Mouse (Mus musculus) cerebellum, postnatal 25 days (tissue): ENCODE results near the gene Rell1.

Experiments
- DNase-seq, 2 experiments: peaks; one replicate each; pipeline ENCODE4 v3.0.0; 2021; ENCODE audit warnings: mixed read lengths in 2 of 2

Rell1 gene

DNA sequence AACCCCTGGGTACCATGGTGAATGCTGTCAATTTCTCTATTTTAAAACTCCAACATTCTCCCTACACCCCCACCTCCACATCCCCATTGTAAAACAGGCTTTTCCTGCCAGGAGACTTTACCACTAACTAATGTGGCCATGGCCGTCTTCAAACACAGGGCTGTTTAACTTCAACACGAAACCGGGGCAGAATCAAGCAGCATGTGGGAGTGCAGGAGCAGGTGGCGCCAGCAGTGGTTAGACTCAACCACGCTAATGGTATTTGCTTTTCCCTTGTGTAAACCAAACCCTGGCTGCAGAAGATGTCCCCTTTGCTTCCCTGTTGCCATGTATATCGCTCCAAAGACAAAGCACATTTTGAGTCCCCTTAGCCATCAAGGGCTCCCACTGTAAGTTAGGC, 76.8 kb downstream of the Rell1 start:
- no peak for DNase-seq

DNA sequence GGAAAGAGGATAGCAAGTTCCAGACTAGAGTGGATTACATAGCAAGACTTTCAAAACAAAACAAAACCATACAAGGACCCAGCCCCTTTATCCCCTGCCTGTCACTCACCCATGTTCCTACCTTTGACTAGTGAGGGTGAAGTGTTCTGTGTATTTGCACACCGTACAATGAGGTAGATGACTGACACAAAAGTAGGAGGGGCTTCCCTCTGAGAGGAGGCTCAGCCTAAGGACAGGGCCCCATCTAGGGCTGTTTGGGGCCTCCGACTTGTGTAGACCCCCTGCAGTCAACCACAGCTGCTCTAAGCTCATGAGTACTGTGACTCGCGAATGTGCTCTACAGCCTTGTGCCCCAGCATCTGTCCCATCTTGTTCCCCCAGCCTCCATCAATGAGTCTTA, 77.5 kb downstream of the Rell1 start:
- DNase-seq: no peak

DNA sequence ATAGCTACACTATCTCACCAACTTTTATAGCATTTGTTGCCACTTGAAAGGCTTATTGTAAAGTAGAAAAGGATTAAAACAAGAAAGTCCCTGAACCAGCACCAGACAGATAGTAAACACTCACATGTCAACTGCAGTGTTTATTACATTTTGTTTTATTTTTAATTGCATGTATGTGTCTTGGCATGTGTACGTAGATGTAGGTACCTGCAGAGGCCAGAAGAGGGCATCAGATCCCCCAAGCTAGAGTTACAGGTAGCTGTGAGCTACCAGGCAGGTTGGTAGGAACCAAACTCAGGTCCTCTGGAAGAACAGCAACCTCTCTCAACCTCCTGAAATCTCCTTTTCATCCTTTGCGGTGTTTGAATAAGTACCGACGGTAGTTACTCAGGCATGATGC, 81.6 kb downstream of the Rell1 start:
- DNase-seq: no peak

DNA sequence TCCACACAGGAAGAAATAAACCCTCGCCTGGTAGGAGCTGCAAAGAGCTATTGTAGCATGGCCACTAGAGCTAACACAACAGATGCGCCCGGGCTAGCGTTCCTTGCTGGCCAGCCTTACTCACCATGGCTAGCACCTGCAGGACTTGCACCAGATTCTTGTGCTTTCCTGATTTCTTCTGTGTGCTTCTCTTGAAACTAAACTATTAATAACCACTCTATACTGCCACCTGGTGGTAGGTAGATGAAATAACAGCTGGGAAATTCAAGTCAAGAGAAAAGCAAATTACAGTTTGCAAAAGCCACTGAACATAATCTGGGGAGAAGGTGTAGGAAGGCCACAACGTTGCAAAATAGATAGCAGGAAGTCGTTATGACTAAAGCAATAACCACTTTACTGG, 82.0 kb downstream of the Rell1 start:
- DNase-seq: peak; percentile 15

DNA sequence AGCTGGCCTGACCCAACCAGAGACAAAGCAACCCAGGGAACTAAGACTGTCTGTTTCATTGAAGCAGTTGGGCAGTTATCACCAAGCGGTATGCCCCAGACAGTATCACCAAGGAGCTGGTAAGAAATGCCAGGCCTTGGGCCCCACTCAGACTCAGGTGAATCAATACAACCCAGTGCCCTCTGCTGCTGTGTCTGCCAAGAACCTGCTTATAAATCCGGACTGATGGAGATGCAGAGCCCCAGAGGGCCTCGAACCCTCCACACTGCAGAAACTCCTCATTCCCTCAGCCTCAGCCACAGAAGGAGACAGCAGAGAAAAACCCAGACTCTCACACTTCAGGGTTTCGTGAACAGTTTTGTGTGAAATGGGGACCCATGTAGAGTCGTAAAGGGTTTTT, 82.4 kb downstream of the Rell1 start:
- no peak for DNase-seq

DNA sequence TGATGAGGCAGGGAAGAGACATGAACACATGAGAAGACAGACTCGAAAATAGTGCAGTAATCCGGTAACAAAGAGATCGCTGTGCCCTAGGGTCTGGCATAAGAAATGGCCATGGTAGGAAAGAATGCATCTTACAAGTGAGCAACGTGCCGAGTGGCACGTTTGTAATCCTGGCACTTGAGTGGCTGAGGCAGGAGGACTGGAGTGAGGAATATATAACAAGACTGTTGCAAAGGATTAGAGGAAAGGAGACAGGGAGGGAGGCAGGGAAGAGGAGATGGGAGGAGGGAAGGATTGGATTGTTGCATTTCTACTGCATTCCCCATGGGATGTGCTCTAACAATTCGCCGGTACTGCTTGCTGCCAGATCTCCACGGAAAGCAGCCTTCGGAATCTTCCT, 89.7 kb downstream of the Rell1 start:
- no peak for DNase-seq

DNA sequence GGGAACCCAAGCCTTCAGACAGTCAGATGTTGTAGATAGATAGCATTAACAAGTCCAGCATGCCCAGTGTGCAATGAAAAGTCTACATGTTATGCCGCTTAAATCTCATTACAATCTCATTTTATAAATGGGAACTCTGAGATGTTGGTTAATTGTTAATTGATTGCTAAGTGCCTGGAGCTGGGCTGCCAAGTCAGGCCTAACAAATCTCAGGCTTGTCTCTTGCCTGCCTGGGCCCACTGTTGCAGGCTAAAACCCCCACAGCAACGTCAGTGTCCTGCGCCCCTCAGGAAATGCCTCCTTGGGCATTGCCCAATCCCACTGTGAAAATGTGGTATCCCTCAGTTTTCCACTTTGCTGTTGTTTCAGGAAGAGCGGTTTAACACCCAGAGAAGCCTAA, 92.6 kb downstream of the Rell1 start:
- no peak for DNase-seq

DNA sequence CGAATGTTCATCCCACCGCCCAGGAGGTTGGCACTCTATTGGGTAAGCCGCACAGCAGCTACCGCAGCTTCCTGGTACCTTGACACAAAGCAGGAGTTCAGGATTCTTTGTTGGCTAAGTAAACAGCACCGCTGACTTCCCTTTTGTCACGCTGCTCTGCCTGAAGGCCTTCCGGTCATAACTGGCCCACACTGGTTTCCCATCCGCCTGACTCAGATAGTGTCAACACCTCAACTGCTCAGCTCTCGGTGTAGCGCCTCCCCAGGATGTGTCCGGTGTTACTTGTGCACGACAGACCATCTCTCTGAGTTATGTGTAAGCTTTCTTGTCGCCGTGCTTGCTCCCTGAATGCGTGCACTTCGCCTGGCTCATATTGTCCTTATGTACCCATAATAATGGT, 93.8 kb downstream of the Rell1 start:
- DNase-seq: no peak

DNA sequence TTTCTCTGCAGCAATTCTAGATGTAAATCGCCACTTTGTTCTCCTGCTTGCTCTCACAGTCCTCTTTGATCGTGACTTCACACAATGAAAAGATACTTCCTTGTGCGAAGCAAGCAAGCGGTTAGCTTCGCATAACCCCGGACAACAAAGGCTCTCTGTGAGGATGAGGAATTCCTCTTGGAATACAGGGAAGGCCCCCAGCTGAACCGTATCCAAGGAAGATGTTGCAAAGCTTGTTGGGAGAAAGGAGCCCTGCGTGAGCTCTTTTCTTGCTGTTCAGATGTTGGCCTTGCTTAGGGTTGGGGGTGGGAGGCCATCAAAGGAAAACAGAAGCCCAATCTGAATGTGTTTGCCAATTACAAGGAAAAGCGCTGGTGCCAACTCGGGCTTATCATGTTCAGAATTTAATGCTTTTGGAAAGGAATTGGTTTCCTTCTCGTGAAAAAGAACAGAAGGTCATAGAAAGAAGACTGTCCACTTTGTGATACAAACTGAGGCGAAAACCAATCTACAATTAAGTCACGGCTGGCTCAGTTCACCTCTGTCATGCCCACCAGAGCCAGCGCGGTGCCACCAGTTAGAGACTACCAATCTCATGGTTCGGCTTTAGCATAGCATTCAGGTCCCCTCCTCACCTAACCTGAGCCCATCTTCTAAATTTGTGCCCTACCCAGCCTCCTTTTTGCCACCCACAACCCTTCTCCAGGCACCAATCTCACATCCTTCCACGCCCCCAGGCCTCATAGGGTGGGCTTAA, 96.3 kb downstream of the Rell1 start:
- peak in 1 of 2 experiments; percentile 15 for DNase-seq

DNA sequence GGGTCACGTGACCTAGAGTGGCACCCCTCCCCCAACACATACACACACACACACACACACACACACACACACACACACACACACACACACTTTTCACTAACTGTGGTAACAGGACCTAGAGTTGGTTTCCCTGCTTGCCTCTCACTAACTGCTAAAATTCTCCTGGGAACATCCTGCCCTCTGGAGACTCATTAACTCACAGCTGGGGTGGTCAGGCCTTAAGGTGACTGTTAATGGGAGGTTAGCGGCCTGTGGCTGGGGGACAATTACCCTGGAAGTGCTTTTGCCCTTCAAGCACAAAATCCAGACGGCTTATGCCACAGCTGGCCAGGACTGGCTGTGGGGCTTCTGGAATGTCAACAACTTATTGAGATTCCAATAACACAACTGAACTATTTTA, 101.3 kb downstream of the Rell1 start:
- no peak for DNase-seq

DNA sequence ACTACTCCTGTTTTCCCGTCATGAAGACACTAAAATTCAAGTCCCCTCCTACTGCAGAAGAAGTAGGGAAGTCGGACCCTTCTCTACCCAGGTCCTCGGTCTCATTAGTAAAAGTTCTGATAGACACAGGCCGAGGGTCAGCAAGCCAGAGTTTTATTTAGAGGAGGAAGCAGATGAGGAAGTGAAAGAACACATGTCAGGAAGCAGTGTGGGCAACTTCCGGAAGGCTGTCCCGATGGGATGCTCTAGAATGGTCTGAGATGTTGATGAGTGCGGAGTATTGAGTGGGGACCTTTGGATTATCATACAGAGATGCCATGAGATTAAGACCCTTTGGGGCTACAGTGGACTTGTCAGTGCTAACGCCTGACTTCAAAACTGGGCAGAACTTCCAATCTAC, 109.8 kb downstream of the Rell1 start:
- no peak for DNase-seq
